Mouse (Mus musculus) CH12.LX (cell line): ENCODE data around the gene Tacc2. TPM values are rescaled to one million over a fixed set of nuclear protein-coding genes. Genes with fewer than 3 reads are reported as not detected.

Experiments
- DNase-seq: peaks from one replicate; pipeline ENCODE4 v3.0.0-alpha.2; 2013; ENCODE audit errors: extremely low read depth
- H3K27ac ChIP-seq: 2 replicates; pipeline ENCODE4 v1.5.1; 2012; ENCODE audit warnings: low read depth, mild to moderate bottlenecking, control low read depth, moderate library complexity; ENCODE audit not compliant: insufficient read depth
- H3K27me3 ChIP-seq: replicated peaks from 2 replicates; pipeline ENCODE3; 2012; ENCODE audit warnings: inconsistent platforms
- H3K36me3 ChIP-seq, 2 experiments: replicated peaks in 1 of 2; 2 replicates each; pipeline versions ENCODE3 to v1.6.1; 2012; ENCODE audit warnings: inconsistent platforms in 1 of 2, low read length in 1 of 2, mild to moderate bottlenecking in 1 of 2, mixed read lengths in 1 of 2, moderate library complexity in 1 of 2; ENCODE audit not compliant: control insufficient read depth in 1 of 2, insufficient read depth in 1 of 2
- H3K4me1 ChIP-seq, 2 experiments: 2 replicates each; pipeline ENCODE4 v1.6.1; 2012; ENCODE audit warnings: inconsistent platforms in 1 of 2, moderate library complexity in 1 of 2; ENCODE audit not compliant: insufficient read depth in 2 of 2, control insufficient read depth in 1 of 2
- H3K4me2 ChIP-seq: 2 replicates; pipeline ENCODE4 v1.6.1; 2012; ENCODE audit warnings: low read depth, mild to moderate bottlenecking, control low read depth; ENCODE audit not compliant: poor library complexity, insufficient read depth, severe bottlenecking
- H3K4me3 ChIP-seq, 3 experiments: fragments of 150-350 bp in 1 of 3; sonication (generic) in 1 of 3; replicated peaks in 1 of 3; 2 replicates each; pipeline versions ENCODE3 to v1.5.1; 2011 to 2012; ENCODE audit warnings: low read depth in 2 of 3, low read length in 2 of 3, mild to moderate bottlenecking in 2 of 3, moderate library complexity in 2 of 3, control low read depth in 1 of 3, improper control_type of control experiment in 1 of 3, inconsistent platforms in 1 of 3, mixed read lengths in 1 of 3; ENCODE audit not compliant: poor library complexity in 1 of 3
- H3K79me2 ChIP-seq: replicated peaks from 2 replicates; pipeline ENCODE4 v1.6.1; 2012; ENCODE audit warnings: mild to moderate bottlenecking, moderate library complexity; ENCODE audit not compliant: control insufficient read depth, poor library complexity, insufficient read depth, severe bottlenecking; ENCODE audit errors: extremely low read depth
- H3K9ac ChIP-seq: 2 replicates; pipeline ENCODE4 v1.6.1; 2012; ENCODE audit warnings: low read depth, mild to moderate bottlenecking, control low read depth, moderate library complexity; ENCODE audit not compliant: insufficient read depth
- H3K9me3 ChIP-seq: replicated peaks from 2 replicates; pipeline ENCODE3; 2012; ENCODE audit warnings: low read length, inconsistent platforms, mixed read lengths
- BHLHE40 ChIP-seq: IDR thresholded peaks from 2 replicates; pipeline ENCODE4 v1.6.1; 2011; ENCODE audit warnings: mild to moderate bottlenecking, low read depth, low read length, improper control_type of control experiment
- CHD2 ChIP-seq: IDR thresholded peaks from 2 replicates; pipeline ENCODE4 v1.6.1; 2011; ENCODE audit warnings: low read length, improper control_type of control experiment
- E2F4 ChIP-seq: IDR thresholded peaks from 2 replicates; pipeline ENCODE4 v1.6.1; 2011; ENCODE audit warnings: low read depth, low read length, improper control_type of control experiment; ENCODE audit not compliant: insufficient replicate concordance
- EP300 ChIP-seq: IDR thresholded peaks from 2 replicates; pipeline ENCODE4 v1.6.1; 2011; ENCODE audit warnings: low read length, improper control_type of control experiment
- ETS1 ChIP-seq: conservative IDR thresholded peaks from 2 replicates; pipeline ENCODE4 v1.6.1; 2012; ENCODE audit warnings: low read depth, mild to moderate bottlenecking, inconsistent platforms, low read length, improper control_type of control experiment, moderate library complexity
- IRF4 ChIP-seq: IDR thresholded peaks from 2 replicates; pipeline ENCODE4 v1.6.1; 2014; ENCODE audit warnings: low read depth, mild to moderate bottlenecking, inconsistent platforms, low read length, improper control_type of control experiment
- KAT2A ChIP-seq: IDR thresholded peaks from 2 replicates; pipeline ENCODE4 v1.6.1; 2012; ENCODE audit warnings: low read length, improper control_type of control experiment, inconsistent platforms; ENCODE audit not compliant: insufficient replicate concordance
- MAFK ChIP-seq: IDR thresholded peaks from 2 replicates; pipeline ENCODE4 v1.6.1; 2011; ENCODE audit warnings: low read length, improper control_type of control experiment; ENCODE audit not compliant: insufficient replicate concordance
- MAX ChIP-seq: IDR thresholded peaks from 2 replicates; pipeline ENCODE4 v1.6.1; 2011; ENCODE audit warnings: low read length, improper control_type of control experiment
- MAZ ChIP-seq: IDR thresholded peaks from 2 replicates; pipeline ENCODE4 v1.6.1; 2012; ENCODE audit warnings: low read depth, mild to moderate bottlenecking, inconsistent platforms, low read length, improper control_type of control experiment, moderate library complexity
- MEF2A ChIP-seq: IDR thresholded peaks from 2 replicates; pipeline ENCODE4 v1.6.1; 2014; ENCODE audit warnings: low read depth, mild to moderate bottlenecking, inconsistent platforms, low read length, improper control_type of control experiment, borderline replicate concordance
- MXI1 ChIP-seq: IDR thresholded peaks from 2 replicates; pipeline ENCODE4 v1.6.1; 2011; ENCODE audit warnings: mild to moderate bottlenecking, low read depth, low read length, improper control_type of control experiment
- NELFE ChIP-seq: IDR thresholded peaks from 2 replicates; pipeline ENCODE4 v1.6.1; 2011; ENCODE audit warnings: low read depth, low read length, improper control_type of control experiment
- NRF1 ChIP-seq: IDR thresholded peaks from 2 replicates; pipeline ENCODE4 v1.6.1; 2014; ENCODE audit warnings: low read depth, mild to moderate bottlenecking, inconsistent platforms, low read length, improper control_type of control experiment, moderate library complexity
- POLR2A ChIP-seq: IDR thresholded peaks from 2 replicates; pipeline ENCODE4 v1.6.1; 2011; ENCODE audit warnings: low read depth, mild to moderate bottlenecking, improper control_type of control experiment, low read length
- RAD21 ChIP-seq: IDR thresholded peaks from 2 replicates; pipeline ENCODE4 v1.6.1; 2011; ENCODE audit warnings: low read depth, mild to moderate bottlenecking, low read length, improper control_type of control experiment, moderate library complexity
- RCOR1 ChIP-seq: conservative IDR thresholded peaks from 2 replicates; pipeline ENCODE4 v1.6.1; 2012; ENCODE audit warnings: low read depth, mild to moderate bottlenecking, inconsistent platforms, low read length, improper control_type of control experiment
- SIN3A ChIP-seq: IDR thresholded peaks from 2 replicates; pipeline ENCODE4 v1.6.1; 2012; ENCODE audit warnings: low read length, improper control_type of control experiment, inconsistent platforms
- TBP ChIP-seq: conservative IDR thresholded peaks from 2 replicates; pipeline ENCODE4 v1.6.1; 2011; ENCODE audit warnings: low read depth, low read length, improper control_type of control experiment
- TCF12 ChIP-seq: IDR thresholded peaks from 2 replicates; pipeline ENCODE4 v1.6.1; 2014; ENCODE audit warnings: low read depth, mild to moderate bottlenecking, inconsistent platforms, low read length, improper control_type of control experiment
- USF1 ChIP-seq: IDR thresholded peaks from 2 replicates; pipeline ENCODE4 v1.6.1; 2014; ENCODE audit warnings: low read depth, mild to moderate bottlenecking, inconsistent platforms, low read length, improper control_type of control experiment
- ZC3H11A ChIP-seq: IDR thresholded peaks from 2 replicates; pipeline ENCODE4 v1.6.1; 2012; ENCODE audit warnings: low read depth, mild to moderate bottlenecking, inconsistent platforms, low read length, improper control_type of control experiment
- dilution Hi-C: fragments of 300-500 bp; cut with MboI; formaldehyde crosslinking; loops from 2 replicates; pipeline ENCODE4 v1.14.3; 2020; ENCODE audit warnings: low sequenced_read_pairs; ENCODE audit not compliant: extremely low pct_unique_long_range_greater_than_20kb, extremely low pct_ligation_motif_present
- in situ Hi-C: fragments of 300-500 bp; cut with MboI; formaldehyde crosslinking; loops from 3 replicates; pipeline ENCODE4 v1.14.3; 2019; ENCODE audit warnings: low sequenced_read_pairs, low pct_ligation_motif_present, low pct_unique_long_range_greater_than_20kb, mixed read lengths
- polyA plus RNA-seq: library from polyadenylated mRNA; unstranded; fragments of >175 nt; gene quantifications from 2 replicates; pipeline ENCODE4 v1.2.1, GENCODE M21; 2012; ENCODE audit warnings: low read depth; ENCODE audit not compliant: insufficient read length
- total RNA-seq, 2 experiments: library from RNA; depleted of rRNA; stranded (reverse); fragments of 300-350 nt in 1 of 2; fragments of >200 nt in 1 of 2; gene quantifications; 2 replicates each; pipeline ENCODE4 v1.2.3; 2012 to 2014

Gene Tacc2
- total and polyA plus RNA-seq, 3 experiments = 0.13 to 0.41 TPM; not detected in 1

DNA sequence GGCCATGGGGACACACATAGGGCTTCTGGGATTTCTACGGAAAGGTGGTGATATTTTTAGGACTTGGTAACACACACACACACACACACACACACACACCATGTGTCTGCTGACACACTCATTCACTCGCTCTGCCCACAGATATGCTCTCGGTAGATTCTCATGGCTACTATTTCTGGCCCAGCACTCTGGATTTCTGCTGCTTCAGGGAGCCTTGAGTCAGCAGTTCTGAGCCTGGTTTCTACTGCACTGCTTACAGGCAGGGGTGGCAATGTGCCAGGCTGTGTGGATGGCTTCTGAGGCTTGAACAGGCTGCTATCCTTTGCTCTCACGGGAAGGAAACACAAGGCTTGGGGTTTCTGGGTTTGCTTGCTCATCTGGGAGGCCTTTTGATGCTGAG is 104.6 kb downstream of the Tacc2 start:
- Histone ChIP-seq H3K4me1 (no peaks in the 10 kb centered on the region; a peak in 2 of 4 replicates), H3K27ac (no peak overlapping the region), H3K36me3 (no peaks in the 10 kb centered on the region), H3K9me3 (no peaks in the 10 kb centered on the region), H3K79me2 (no peaks in the 10 kb centered on the region), H3K27me3 (peaks cover 5% of the 10 kb centered on the region), H3K4me2 (no peak overlapping the region), H3K9ac (no peak overlapping the region), H3K4me3 (no peak overlapping the region)
- in situ Hi-C loops (loop anchor here (5.0 kb wide), 1 partner anchor 76 kb away; no protein-coding TSS in a partner anchor), dilution Hi-C loops (no loop called here)
- DNase-seq = no peak
- no peak for TF ChIP-seq RCOR1
- no peak for TF ChIP-seq MXI1
- no peak for TF ChIP-seq POLR2A
- TF ChIP-seq TBP = no peak
- no peak for TF ChIP-seq SIN3A

DNA sequence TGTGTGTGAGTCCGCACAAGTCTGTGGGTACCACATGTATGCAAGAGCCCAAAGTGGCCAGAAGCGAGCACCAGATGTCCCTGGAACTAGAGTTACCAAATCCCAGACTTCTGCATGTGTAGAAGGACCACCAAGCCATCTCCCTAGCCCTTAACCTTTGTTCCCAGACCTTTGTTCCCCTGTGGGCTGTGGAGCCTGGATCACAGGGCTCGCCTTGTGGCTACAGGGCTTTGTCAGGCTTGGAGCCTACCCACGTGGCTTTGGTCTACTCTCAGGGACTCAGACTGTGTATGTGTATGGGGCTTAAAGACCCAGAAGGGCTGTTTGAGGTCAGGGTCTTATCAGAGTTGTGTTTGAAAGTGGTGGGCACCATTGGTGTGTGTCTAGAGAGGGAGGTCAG is 111.4 kb downstream of the Tacc2 start:
- H3K9me3 ChIP-seq = no peaks in the 10 kb centered on the region
- no peaks in the 10 kb centered on the region for H3K79me2 ChIP-seq
- no peak for DNase-seq
- no peak overlapping the region for H3K4me3 ChIP-seq
- H3K27me3 ChIP-seq = peaks cover 9% of the 10 kb centered on the region
- no peak overlapping the region for H3K27ac ChIP-seq
- H3K9ac ChIP-seq = no peak overlapping the region
- dilution Hi-C loops = no loop called here
- TF ChIP-seq CHD2 = no peak
- TF ChIP-seq IRF4 = no peak
- no peak for TF ChIP-seq RCOR1
- TF ChIP-seq ETS1 = no peak
- TF ChIP-seq E2F4 = no peak
- no peak for TF ChIP-seq TCF12
- no peak for TF ChIP-seq EP300
- TF ChIP-seq ZC3H11A = no peak
- TF ChIP-seq NRF1 = no peak
- no peak for TF ChIP-seq RAD21
- TF ChIP-seq BHLHE40 = no peak
- H3K4me2 ChIP-seq = no peak overlapping the region
- H3K4me1 ChIP-seq = peaks cover 0 to 3% of the 10 kb centered on the region in 2 experiments; a peak in 1 of 4 replicates
- in situ Hi-C loops = no loop called here
- H3K36me3 ChIP-seq = no peaks in the 10 kb centered on the region

- Histone ChIP-seq H3K4me1 (peaks cover 2 to 23% of the 10 kb centered on the region in 2 experiments; a peak in 3 of 4 replicates), H3K4me3 (no peak overlapping the region), H3K4me2 (no peak overlapping the region), H3K79me2 (no peaks in the 10 kb centered on the region), H3K9me3 (no peaks in the 10 kb centered on the region), H3K27ac (no peak overlapping the region), H3K36me3 (no peaks in the 10 kb centered on the region), H3K9ac (no peak overlapping the region), H3K27me3 (peaks cover 9% of the 10 kb centered on the region)
- DNase-seq = no peak
- dilution Hi-C loops = no loop called here
- TF ChIP-seq MEF2A = no peak
- no peak for TF ChIP-seq MAX
- no peak for TF ChIP-seq NELFE
- no peak for TF ChIP-seq RCOR1
- no peak for TF ChIP-seq MAZ
- TF ChIP-seq USF1 = no peak
- no peak for TF ChIP-seq KAT2A
- no peak for TF ChIP-seq MAFK
- no peak for TF ChIP-seq POLR2A
- no peak for TF ChIP-seq CHD2
- in situ Hi-C loops = no loop called here
Observed at GRCm38 (mm10) chr7:130690869-130691268, 113.6 kb downstream of the Tacc2 start.
